Mouse (Mus musculus) telencephalon, adult 2 months (tissue): ENCODE data around the gene Pax4.

ENCODE experiments used
- DNase-seq: peaks from one replicate; pipeline ENCODE4 v3.0.0-alpha.2; 2011; ENCODE audit warnings: low read depth, low spot score

Pax4 gene

DNA sequence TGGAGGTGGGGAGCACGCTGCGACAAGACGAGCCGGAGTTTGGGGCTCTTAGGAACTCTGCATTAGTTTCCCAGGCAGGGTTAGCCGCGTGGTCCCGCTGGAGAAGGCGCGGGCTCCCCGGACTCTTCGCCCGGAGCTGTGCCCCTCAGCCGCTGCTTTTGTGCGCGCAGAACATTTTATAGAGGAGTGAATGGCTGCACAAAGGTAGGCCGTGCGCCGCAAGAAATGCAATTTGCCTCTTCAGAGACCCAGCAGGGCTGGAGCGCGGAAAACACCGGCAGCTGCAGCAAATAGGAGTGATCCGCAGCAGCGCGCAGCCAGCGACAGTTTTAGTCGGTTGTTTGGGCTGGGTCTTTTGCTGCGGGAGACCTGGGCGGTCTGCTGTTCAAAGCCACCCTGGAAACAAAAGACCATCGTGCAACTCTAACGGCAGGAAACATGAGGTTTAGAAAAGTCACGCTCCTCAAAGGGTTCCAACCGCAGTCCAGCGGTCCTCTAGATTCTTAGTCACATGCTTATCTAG is 51.4 kb downstream of the Pax4 start, which contains the start of gene Zfp800:
Gene Zfp800 (minus strand): TSS at position 325 of the 523 bp plus-strand sequence.
- DNase-seq = no peak

DNA sequence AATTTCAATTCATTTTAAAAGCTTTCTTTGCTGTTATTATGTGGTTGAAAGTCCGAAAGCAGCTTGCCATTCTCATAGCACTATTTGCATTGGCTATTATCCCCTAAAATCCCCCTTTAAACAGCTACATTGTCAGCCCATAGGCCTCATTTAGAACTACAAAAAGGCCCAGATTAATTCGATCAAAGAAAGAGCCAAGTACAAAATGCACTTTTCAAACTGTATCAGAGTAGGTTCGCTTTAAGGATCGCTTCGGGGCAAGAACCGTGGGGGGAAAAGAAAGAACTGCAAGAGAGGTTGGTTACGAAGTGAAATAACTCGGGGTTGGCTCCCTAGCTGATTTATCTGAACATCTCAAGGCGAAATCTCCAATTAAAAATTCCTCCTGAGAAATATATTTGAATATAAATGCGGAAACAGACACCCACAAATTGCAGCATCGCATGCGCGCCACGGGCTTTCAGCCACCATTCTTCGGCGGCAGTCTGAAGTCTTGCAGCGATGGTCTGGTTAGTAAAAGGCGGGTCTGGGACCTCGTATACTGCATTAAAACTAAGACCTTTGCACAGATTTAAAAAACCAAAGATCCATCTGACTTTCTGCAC is 52.2 kb downstream of the Pax4 start:
- DNase-seq = no peak

- no peak for DNase-seq
Observed at GRCm38 (mm10) chr6:28396051-28396852, 52.9 kb downstream of the Pax4 start.
